Mouse (Mus musculus) G1E-ER4 (cell line): ENCODE results near the gene Spdya. TPM values are rescaled to one million over a fixed set of nuclear protein-coding genes. Genes with fewer than 3 reads are reported as not detected.

Source experiments
- GATA1 ChIP-seq: IDR thresholded peaks from one replicate; pipeline ENCODE4 v1.8.0; 2012; ENCODE audit warnings: low read length, inconsistent platforms
- polyA plus RNA-seq: library from polyadenylated mRNA; stranded (reverse); fragments of >175 nt; gene quantifications from 2 replicates; pipeline ENCODE4 v1.2.3, GENCODE M21; 2012

Gene Spdya
- polyA plus RNA-seq, result not detected in 2 replicates

GRCm38 (mm10) chr17:71551757-71552451 is at the start of gene Spdya:
Gene Spdya, plus strand, starts transcription at chr17:71552061.
- no peak for TF ChIP-seq GATA1

GRCm38 (mm10) chr17:71506832-71507231 is 45.0 kb upstream of the Spdya start:
- TF ChIP-seq GATA1, result no peak

GRCm38 (mm10) chr17:71510297-71510696 is 41.6 kb upstream of the Spdya start:
- TF ChIP-seq GATA1, result peak; percentile 24

- no peak for TF ChIP-seq GATA1
Measured at GRCm38 (mm10) chr17:71526302-71526708, 25.6 kb upstream of the Spdya start.

GRCm38 (mm10) chr17:71526711-71527564 is 24.9 kb upstream of the Spdya start, which contains the start of gene Ndc80:
Gene Ndc80, minus strand, starts transcription at chr17:71526857.
- no peak for TF ChIP-seq GATA1

- no peak for TF ChIP-seq GATA1
Measured at GRCm38 (mm10) chr17:71528042-71528441, 23.8 kb upstream of the Spdya start.

GRCm38 (mm10) chr17:71537164-71537563 is 14.7 kb upstream of the Spdya start:
- TF ChIP-seq GATA1, result no peak

- TF ChIP-seq GATA1, result no peak
Measured at GRCm38 (mm10) chr17:71548586-71548985, 3.3 kb upstream of the Spdya start.

- no peak for TF ChIP-seq GATA1
Measured at GRCm38 (mm10) chr17:71551350-71551749, 511 bp upstream of the Spdya start.

GRCm38 (mm10) chr17:71552901-71553300 is 1.0 kb downstream of the Spdya start:
- no peak for TF ChIP-seq GATA1

GRCm38 (mm10) chr17:71561631-71562030 is 9.8 kb downstream of the Spdya start:
- TF ChIP-seq GATA1, result no peak

- no peak for TF ChIP-seq GATA1
Measured at GRCm38 (mm10) chr17:71579176-71579705, 27.4 kb downstream of the Spdya start.

GRCm38 (mm10) chr17:71597881-71598658 is 46.2 kb downstream of the Spdya start:
- TF ChIP-seq GATA1, result no peak

GRCm38 (mm10) chr17:71598659-71599554 is 47.0 kb downstream of the Spdya start:
- no peak for TF ChIP-seq GATA1

- TF ChIP-seq GATA1, result no peak
Measured at GRCm38 (mm10) chr17:71615638-71616318, 63.9 kb downstream of the Spdya start, which contains the start of gene Wdr43. Gene Wdr43, plus strand, starts transcription at chr17:71615895.
